Mouse (Mus musculus) frontal cortex, postnatal 25 days (tissue): Measurements from ENCODE around the gene Sync.

Experiments
- DNase-seq, 2 experiments: peaks; one replicate each; pipeline ENCODE4 v3.0.0; 2022; ENCODE audit warnings: low spot score in 2 of 2

Gene Sync

DNA sequence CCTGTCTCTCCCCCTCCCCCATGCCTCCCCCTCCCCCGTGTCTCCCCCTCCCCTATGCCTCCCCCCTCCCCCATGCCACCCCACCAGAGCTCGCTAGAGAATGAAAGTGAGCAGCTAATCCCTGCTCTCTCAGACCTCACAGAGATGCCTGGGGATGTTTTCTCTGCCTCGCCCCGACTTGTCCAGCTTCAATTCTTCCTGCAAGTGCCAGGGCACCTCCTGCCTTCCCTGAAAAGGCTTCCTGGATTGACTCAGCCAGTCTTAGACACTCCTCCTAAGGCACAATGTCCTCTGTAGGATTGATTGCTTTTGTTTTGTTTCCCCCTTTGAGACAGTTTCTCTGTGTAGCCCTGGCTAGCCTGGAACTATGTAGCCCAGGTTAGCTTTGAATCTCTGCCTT, 26.2 kb upstream of the Sync start, which contains the start of gene C77080:
TSS of gene C77080 (minus strand) at position 209 of the 400 bp plus-strand sequence.
- no peak for DNase-seq

DNA sequence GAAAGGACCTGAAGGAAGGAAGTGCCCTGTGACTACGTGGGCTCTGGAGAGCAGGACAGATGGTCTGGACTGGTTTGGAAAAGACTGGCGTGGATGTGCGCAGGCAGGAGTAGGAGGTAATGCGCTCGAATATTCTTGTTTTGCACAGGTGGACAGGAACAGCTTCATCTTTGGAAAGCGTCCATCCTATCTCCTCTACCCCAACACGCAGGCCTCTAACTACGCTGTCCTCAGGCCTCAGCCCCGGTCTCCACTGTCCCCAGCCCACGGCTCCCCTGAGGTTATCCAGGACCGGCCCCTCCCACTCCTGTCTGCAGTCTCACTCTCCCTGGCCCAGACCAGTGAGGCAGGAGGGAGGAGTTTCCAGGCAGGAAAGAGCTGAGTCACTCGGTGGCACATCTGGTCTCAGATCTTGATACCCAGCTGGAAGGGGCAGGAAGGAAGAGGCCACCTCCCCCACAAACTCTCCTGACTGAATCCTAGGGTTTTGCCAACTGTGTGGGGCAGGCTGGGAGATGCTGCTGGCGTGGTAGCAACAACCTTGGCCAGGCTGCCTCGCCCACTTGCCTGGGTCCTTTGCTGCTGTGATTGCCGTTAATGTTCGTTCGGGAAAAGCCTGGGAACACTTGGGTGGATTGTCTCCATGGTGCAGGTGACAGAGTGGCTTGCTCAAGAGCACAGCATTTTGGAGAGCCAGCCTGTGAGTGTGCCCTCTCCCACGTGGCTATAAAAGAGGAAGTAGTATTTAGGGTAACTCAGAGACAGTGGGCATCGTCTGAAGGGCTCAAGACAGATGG, 24.0 kb upstream of the Sync start:
- peak in 1 of 2 experiments; percentile 46 for DNase-seq

DNA sequence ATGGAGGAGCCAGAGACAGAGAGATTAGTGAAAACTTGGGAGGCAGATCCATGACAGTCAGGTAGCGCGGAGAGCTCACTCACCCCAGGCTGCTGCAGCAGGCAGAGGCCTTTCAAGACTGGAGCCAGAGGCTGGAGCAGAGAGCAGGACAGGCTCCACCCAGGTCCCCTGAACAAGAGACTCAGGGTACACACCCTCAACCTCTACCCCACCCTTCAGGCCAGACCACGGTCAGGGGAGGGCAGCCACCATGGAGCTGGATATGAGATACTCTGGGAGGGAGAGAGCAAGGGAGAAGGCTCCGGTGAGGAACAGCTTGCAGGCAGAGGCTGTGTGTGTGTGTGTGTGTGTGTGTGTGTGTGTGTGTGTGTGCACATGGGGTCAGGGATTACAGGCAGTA, 21.2 kb upstream of the Sync start:
- DNase-seq, result no peak

DNA sequence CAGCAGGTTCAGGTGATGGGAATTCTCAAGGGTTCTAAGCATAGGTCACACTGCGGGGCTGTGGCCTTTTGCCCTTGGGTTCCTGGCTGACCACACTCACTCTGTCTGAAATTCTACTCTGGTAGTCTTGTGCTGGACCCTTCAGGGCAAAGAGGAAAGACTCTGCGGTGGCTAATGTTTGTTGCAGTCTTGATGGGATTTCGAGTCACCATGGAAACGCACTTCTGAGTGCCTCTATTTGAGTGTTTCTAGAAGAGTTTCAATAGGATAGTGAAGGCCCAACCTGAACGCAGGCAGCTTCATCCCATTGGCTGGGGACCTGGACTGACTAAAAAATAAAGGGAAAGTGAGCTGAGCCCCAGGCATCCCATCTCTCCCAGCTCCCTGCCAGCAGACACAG, 20.6 kb upstream of the Sync start:
- no peak for DNase-seq

DNA sequence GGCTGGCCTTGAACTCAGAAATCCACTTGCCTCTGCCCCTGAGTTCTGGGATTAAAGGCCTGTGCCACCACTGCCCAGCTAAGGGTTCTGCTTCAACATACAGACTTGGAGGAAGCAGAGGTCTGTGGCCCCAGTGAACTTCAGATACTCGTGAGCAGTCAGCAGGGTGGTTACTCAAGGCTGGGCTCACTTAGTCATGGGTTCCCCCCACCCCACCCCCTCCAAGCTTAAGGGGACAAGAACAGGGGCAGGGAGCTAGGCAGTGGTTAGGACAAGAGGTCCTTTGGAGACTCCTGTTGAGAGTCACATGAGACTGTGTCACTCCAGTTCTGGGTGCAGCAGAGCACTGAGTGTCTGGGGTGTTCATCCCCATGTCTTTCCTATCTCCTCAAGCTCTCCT, 18.7 kb upstream of the Sync start:
- no peak for DNase-seq

DNA sequence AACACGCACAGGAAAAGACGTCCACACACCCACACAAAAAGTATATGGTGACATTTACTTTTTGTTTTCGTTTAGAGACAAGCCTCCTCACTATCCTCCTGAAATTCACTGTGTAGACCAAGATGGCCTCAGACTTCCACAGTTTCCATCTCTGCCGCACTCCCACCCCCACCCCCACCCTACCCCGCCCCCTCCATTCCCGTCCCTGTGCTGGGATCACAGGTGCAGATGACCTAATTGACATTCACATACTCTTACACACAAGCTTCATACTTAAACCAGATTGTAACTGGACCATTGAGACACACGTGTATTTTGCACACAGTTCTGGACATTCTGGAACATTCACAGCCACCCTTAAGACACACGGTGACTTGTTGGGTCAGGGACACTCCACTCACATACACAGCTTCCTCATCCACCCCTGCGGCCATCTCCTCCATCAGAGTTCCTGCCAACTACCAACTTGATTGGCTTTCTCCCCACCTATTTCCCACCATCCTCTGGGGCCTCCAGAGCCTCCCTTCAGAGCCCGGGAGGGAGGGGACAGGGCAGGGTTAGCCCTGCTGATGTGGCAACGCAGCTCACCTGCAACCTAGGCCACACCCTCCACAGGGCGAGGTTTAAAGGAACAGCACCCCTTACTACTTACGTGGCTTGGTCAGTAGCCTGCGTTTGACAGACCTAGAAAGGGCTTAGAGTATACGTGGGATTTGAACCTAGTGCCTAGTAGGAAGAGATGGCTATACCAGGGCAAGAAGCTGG, 15.2 kb upstream of the Sync start:
- DNase-seq, result no peak

DNA sequence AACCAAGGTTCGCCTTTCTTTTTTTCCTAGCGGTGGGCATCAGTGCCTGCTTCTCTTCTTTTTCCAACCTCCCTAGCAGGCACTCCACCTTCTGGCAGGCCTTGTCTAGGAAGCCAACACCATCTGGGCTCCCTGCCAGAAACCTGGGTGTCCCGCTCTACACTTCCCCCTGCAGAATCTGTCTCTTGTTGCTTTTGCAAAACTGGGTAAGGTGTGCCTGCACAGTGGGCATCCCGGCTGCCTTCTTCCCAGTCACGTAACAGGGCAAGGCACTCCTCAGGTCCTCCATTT, 14.7 kb upstream of the Sync start:
- DNase-seq, result no peak

DNA sequence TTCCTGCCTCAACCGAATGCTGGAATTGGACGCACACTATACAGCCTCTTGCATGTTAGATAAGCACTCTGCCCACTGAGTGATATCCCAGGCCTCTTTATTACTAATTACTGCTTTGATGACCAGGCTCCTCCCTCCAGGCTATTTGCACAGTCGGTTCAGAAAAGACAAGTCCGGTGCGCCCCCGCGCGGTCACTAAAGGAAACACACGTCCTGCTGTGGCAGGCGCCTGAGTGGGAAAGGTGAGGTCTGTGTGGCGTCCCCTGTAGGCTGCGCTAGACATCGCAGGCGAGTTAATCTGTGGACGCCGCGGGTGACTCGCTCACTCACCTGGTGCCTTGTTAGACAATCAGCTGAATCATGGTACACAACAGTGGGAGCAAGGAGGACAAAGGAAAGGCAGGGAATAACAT, 11.0 kb upstream of the Sync start:
- DNase-seq, result peak; percentile 94 to 96

DNA sequence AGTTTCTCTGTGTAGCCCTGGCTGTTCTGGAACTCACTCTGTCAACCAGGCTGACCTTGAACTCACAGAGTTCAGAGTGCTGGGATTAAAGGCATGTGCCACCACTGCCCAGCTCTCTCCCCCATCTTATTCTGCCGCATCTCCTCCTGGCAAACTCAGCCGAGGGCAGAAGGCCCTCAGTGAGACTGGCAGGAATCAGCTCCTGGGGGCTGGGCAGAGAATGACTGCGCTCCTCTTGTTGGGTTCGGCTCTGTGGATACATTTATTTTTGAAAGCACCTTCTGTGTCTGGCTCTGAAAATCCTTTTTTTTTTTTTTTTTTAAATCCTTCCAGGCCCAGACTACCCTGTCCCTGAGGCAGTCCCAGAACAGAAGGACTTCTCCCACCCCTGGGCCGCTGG, 4.6 kb upstream of the Sync start:
- no peak for DNase-seq

DNA sequence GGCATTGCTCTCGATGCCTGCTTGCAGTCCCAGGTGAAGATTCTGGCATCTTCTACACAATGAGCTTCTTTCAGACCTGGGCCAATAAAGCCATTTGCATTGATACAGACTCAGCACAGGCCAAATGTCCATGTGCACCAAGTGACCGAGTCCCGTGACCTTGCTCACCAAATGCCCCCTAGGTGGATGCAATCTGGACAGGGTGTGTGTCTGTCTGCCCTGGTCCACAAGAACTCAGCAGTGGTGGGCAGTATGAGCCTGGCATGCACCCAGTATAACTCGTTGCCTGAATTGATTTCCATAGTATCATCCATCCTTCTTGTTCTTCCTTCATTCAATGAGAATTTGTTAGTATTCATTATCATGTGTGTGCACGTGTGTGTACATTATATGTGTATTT, 4.2 kb upstream of the Sync start:
- no peak for DNase-seq

DNA sequence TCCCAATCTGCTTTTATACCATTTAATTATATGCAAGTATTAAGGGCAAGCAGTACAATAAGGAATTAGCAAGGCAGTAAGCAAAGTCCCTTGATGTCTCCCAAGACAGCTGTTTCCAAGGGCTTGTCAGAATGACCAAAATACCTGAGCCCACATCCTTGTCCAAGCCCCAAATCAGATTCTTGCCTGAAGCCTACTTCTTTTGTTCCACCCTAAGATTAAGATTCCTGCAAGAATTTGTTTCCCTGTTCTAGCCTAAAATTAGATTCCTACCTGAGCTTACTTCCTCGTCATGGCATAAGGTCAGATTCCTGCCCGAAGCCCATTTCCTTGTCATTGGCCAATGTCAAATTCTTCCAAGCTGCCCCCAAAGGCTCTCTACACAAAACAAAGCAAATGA, 2.7 kb upstream of the Sync start:
- no peak for DNase-seq

DNA sequence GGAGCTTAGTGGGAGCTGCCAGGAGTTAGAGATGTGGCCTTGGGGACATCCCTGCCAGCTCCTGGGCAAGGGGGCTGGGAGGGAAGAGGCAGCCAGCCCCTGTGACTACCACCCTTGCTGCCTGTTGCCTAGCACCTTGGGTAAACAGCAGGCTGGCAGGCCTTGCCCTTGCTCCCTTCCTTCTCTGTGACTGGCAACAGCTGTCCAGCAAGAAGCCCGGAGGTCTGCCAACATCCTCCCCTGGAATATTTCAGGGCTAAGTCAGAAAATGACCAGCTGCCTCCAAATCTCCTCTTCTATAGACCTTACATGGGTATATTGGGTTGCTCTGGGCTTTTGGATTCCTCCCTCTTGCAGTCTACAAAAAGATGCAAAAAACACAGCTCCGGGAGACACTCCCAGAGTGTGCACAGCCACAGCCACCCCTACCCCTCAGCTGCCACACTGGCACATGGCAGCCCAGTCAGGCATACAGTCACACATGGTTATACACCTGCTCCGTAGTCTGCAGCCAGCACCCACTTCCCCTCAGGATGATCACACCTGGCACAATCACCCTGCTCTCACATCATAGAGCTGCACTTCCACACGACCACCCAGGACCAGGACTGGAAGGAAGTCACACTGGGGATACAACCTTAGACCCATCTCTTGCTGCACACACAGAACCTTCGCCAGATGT, 1.3 kb upstream of the Sync start:
- no peak for DNase-seq

DNA sequence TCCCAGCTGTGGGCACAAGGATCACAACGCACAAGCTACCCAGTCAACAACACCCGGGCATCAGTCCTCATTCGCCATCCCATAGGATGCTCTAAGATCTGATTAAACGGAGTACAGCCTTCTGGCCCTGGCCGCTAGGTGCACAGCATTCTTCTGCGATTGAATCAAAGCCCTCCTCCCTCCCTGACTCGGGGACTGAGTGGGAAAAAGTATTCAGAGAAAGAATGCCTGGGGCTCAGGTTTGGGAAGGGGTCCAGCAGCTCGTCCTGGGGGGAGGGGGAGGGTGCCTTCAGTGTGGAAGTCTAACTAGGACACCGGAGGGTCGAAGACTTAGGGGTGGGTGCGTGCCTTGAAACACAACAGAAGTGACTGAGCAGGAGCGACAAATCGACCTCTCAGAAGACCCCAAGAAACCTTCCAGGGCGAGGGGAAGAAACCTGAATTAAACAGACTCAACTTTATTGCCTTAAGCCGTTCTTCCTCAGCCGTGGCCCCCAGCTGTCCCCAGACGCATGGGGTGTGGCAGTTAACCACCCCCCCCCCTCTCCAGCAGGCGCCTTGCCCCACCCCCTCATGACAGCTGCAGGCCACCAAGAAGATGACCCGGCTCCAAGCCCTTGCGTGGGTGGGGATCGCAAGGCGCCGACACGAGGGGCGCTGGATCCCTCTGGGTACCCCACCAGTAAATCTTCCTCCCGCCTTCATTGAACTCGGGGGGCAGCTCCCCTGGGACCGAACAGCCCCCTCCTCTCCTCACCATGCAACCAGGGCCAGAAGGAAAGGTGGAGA, 540 bp upstream of the Sync start:
- no peak for DNase-seq

DNA sequence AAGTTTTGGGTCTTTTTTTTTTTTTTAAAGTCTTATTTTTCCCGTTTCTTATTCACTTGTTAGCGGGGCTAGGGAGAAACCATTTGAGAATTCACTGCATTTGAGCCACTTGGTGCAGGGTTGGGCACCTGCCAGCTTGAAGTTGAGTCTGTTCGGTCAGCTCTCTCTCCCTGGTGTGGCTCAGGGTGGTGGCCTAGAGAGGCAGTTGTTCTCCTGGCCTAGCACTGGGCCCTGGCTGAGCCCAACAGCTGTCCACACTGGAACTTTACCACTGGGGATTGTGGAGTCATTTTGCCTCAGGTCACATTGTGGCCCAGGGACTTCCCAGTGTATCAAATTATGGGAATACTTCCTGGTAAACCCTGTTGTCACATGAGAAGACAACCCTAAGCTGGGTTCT, 650 bp downstream of the Sync start:
- no peak for DNase-seq

DNA sequence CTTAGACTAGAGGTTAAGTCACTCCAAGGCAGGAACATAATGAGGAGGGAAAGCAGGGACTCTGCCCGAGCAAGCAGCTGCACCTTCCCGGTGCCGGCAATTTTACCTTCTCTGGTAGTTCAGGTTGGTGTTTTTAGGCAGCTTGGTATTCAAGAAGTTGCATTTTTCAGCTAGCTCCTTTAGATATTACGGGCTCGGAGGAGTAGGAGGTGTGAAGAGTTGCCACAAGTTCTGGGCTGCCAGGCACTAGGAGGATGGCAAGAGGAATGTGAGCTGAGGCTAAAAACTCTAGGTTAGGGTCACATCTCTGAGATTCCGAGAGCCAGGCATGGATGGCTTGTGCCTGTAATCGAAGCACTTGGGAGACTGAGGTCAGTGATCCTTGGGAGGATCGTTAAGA, 2.3 kb downstream of the Sync start:
- no peak for DNase-seq

DNA sequence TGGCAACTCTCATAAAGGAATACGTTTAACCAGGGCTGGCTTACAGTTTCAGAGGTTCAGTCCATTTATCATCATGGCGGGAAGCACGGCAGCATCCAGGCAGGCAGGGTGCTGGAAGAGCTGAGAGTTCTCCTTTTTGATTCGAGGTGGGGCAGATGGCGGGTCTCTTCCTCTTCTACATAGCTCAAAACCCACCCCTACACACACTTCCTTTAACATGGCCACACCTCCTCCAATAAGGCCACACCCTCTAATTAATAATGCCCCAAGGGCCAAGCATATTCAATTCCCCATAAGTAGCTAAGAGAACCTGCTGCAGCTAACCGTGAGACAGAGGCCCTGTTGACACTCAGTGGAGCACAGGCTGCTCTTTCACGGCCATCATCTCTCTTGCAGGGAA, 5.4 kb downstream of the Sync start:
- DNase-seq, result no peak

DNA sequence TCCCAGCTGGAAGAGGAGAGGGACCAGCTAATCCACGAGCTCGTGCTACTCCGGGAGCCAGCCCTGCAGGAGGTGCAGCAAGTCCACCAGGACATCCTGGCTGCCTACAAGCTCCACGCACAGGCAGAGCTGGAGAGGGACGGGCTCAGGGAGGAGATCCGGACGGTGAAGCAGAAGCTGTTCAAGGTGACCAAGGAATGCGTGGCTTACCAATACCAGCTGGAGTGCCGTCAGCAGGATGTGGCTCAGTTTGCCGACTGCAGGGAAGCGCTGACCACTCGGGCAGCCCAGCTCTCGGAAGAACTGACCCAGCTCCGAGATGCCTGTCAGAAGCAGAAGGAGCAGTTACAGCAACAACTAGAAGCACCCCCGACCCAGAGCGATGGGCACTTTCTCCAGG, 6.3 kb downstream of the Sync start:
- no peak for DNase-seq

DNA sequence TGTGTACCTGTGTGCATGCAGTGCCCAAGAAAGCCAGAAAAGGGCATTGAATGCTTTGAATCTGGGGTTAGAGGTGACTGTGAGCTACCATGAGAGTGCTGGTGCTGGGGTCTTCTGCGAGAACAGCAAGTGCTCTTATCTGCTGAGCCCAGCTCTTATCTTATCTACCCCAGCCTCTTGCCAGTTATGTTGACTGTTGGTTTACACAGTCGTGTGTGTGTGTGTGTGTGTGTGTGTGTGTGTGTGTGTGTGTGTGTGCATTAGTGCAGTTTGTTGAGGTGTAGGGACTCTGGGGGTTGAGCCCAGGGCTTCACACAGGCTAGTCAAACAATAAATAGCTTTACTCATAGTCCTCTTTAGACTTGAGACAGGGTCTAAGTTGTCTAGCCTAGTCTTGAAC, 7.8 kb downstream of the Sync start:
- DNase-seq, result no peak

DNA sequence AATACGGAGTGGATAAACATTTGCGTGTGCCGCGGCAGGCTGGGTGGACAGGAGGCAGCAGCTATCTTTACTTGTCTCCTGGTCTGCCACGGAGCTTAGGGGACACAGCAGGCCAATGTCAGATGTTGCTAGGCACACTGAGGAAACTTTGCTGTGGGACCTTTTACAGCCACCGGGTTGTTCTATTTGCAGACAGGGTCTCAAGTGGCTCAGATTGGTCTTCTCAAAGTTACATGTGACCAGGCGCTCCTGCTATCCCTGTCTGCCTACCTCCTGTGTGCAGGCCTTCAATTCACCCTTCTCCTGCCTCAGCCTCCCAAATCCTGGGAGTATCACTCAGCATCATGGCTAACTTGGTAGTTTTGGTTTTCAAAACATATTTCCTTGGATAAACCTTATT, 8.6 kb downstream of the Sync start:
- no peak for DNase-seq

DNA sequence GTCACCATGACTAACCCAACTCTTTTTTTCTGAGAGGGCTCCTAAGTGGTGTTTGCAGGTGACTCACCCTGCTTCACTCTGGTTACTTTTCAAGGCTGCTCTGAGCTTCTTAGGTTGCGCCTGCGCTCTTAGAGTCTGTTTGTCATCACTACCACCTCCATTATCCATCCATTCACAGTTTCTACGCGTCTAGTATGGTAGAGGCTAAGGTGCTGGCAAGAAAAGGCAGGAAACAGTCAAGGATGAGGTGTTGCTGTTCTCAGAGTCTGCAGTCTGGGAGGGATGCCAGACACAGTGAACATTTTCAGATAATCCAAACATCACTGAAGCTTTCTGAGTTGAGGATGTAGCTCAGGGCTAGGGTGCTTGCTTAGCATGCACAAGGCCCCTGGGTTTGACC, 10.3 kb downstream of the Sync start:
- no peak for DNase-seq

DNA sequence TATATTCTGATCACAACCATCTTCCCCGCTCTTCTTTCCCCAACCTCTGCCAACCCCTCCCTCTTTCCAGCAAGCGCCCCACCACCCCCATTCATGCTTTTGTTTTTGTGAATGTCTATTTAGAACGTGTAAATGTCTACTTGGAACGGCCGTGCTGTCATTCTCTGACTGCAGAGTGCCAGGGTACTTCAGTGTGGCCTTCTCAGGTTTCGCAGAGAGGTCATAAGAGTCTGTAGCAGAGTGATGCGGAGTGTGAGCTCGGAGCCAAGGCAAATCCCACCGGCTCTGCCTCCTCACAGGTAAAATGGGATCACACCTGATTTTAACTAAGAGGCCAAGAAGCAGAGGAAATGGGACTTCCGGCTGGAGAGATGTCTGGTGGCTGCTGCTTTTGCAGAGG, 11.7 kb downstream of the Sync start:
- DNase-seq, result no peak

DNA sequence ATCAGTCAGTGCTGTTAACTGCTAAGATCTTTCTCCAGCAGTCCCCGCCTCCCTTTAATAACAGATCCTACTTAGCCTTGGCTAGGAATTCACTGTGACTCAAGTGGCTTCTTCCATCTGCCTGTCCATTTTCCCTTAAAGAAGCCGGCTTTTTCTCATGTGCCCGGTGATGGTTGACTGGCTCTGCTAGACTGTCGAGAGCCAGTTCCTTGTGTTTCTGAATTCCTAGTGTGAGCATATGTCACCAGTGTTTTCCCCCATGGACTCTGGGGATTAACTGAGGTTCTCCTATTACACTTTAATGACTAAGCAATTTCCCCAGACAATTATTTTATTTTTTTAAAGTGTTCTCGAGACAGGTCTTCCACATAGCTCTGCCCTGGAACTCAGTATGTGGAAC, 16.0 kb downstream of the Sync start:
- DNase-seq, result no peak
